Mouse (Mus musculus) stomach, postnatal 0 days (tissue): ENCODE data around the gene Usp35. TPM values are rescaled to one million over a fixed set of nuclear protein-coding genes. Genes with fewer than 3 reads are reported as not detected.

Experiments used
- ATAC-seq: fragments of 200-750 bp; cut with Nextera tagmentation; 2 replicates; pipeline ENCODE4 v1.8.0; 2017; ENCODE audit not compliant: low FRiP score, low TSS enrichment
- DNase-seq: peaks from one replicate; pipeline ENCODE4 v3.0.0-alpha.2; 2016; ENCODE audit warnings: low spot score
- H3K27ac ChIP-seq: fragments of 300-500 bp; sonication (generic); replicated peaks from 2 replicates; pipeline ENCODE4 v1.5.1; 2014; ENCODE audit warnings: mild to moderate bottlenecking, control low read depth
- H3K27me3 ChIP-seq: fragments of 300-500 bp; sonication (generic); 2 replicates; pipeline ENCODE4 v1.6.1; 2014; ENCODE audit warnings: low read length; ENCODE audit not compliant: control insufficient read depth, insufficient read depth
- H3K36me3 ChIP-seq: fragments of 300-500 bp; sonication (generic); 2 replicates; pipeline ENCODE4 v1.6.1; 2014; ENCODE audit warnings: low read length, mixed read lengths; ENCODE audit not compliant: control insufficient read depth, insufficient read depth
- H3K4me1 ChIP-seq: fragments of 300-500 bp; sonication (generic); replicated peaks from 2 replicates; pipeline ENCODE4 v1.6.1; 2014; ENCODE audit warnings: antibody characterized with exemption; ENCODE audit not compliant: control insufficient read depth, insufficient read depth
- H3K4me2 ChIP-seq: fragments of 300-500 bp; sonication (generic); replicated peaks from 2 replicates; pipeline ENCODE4 v1.6.1; 2014; ENCODE audit warnings: low read depth, mild to moderate bottlenecking, control low read depth, moderate library complexity
- H3K4me3 ChIP-seq: fragments of 300-500 bp; sonication (generic); 2 replicates; pipeline ENCODE4 v1.5.1; 2014; ENCODE audit warnings: low read depth, low read length, control low read depth
- H3K9ac ChIP-seq: fragments of 300-500 bp; sonication (generic); 2 replicates; pipeline ENCODE4 v1.6.1; 2014; ENCODE audit warnings: mild to moderate bottlenecking, low read length, control low read depth, mixed read lengths
- H3K9me3 ChIP-seq: fragments of 300-500 bp; sonication (generic); 2 replicates; pipeline ENCODE4 v1.6.1; 2016; ENCODE audit warnings: low read length; ENCODE audit not compliant: control insufficient read depth
- CTCF ChIP-seq: IDR thresholded peaks from 2 replicates; pipeline ENCODE4 v1.5.1; 2016; ENCODE audit warnings: antibody characterized with exemption, low read depth, mild to moderate bottlenecking, moderate library complexity
- EP300 ChIP-seq: optimal IDR thresholded peaks from 2 replicates; pipeline ENCODE3; 2016; ENCODE audit warnings: antibody characterized with exemption
- WGBS: fragments of 180-500 bp; shearing (Covaris S2); extraction: QIAGEN DNeasy Blood & Tissue Kit; methylation state at CpG from one replicate; pipeline ENCODE4 v1.1.7; 2014; 5-methylcytosine and 5-hydroxymethylcytosine counted together
- polyA plus RNA-seq: library from polyadenylated mRNA; unstranded; fragments of >200 nt; fragmentation: Nextera tagmentation; extraction: Ambion mirVana; gene quantifications from 2 replicates; pipeline ENCODE4 v1.2.1, GENCODE M21; 2015

Usp35 gene
- polyA plus RNA-seq, 1 experiment from 2014 or later = 0.62 TPM

GRCm38 (mm10) chr7:97298279-97298678 is 33.5 kb downstream of the Usp35 start:
- Histone ChIP-seq H3K27ac (no peak overlapping the region), H3K9me3 (no peaks in the 10 kb centered on the region), H3K4me2 (no peak overlapping the region), H3K4me3 (no peak overlapping the region), H3K4me1 (no peaks in the 10 kb centered on the region), H3K36me3 (no peaks in the 10 kb centered on the region; the same call in 1 of the 2 replicates), H3K9ac (no peak overlapping the region), H3K27me3 (no peaks in the 10 kb centered on the region)
- ATAC-seq (no peak), DNase-seq (no peak)
- 92% methylated on average over 2 of the region's 2 CpGs for WGBS
- TF ChIP-seq CTCF (no peak), EP300 (no peak)

DNA sequence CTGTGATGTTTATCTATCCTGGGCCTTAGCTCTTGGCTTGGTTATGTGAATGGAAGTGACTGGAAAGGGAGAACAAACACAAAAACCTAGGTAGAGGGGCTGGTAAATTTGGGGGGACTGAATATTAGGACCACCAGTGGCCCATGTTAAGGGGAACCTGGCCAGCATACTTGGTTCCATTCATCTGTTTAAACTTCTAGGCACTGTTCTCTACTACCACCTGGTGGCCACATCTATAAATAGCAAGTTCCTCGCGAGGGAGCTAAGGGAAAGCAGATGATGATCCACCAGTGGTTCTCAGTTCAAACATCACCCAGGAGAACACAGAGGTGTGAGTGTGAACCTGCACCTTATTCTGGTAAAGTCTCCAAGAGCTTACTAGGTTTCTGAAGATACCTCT is 34.4 kb downstream of the Usp35 start:
- H3K4me1 ChIP-seq = no peaks in the 10 kb centered on the region
- DNase-seq (peak; percentile 46), ATAC-seq (peak; percentile 15; the same call in 1 of the 2 replicates)
- H3K4me3 ChIP-seq = no peak overlapping the region
- no peaks in the 10 kb centered on the region for H3K27me3 ChIP-seq
- H3K27ac ChIP-seq = no peak overlapping the region
- TF ChIP-seq CTCF = peak; percentile 94
- no peak for TF ChIP-seq EP300
- 0% methylated on average over 2 of the region's 2 CpGs for WGBS
- H3K9me3 ChIP-seq = no peaks in the 10 kb centered on the region
- no peaks in the 10 kb centered on the region; the same call in 1 of the 2 replicates for H3K36me3 ChIP-seq
- no peak overlapping the region for H3K4me2 ChIP-seq
- H3K9ac ChIP-seq = no peak overlapping the region

GRCm38 (mm10) chr7:97296986-97297385 is 34.8 kb downstream of the Usp35 start:
- Histone ChIP-seq H3K4me1 (no peaks in the 10 kb centered on the region), H3K9me3 (no peaks in the 10 kb centered on the region), H3K27me3 (no peaks in the 10 kb centered on the region), H3K27ac (no peak overlapping the region), H3K9ac (no peak overlapping the region), H3K4me3 (no peak overlapping the region), H3K36me3 (no peaks in the 10 kb centered on the region; the same call in 1 of the 2 replicates), H3K4me2 (no peak overlapping the region)
- TF ChIP-seq CTCF = no peak
- DNase-seq (no peak), ATAC-seq (no peak)
- 54% methylated on average over 2 of the region's 2 CpGs for WGBS

GRCm38 (mm10) chr7:97271068-97271467 is 60.8 kb downstream of the Usp35 start:
- H3K4me2 ChIP-seq = no peak overlapping the region
- ATAC-seq = no peak
- WGBS = 81% methylated on average over 1 of the region's 1 CpGs
- H3K4me1 ChIP-seq = no peaks in the 10 kb centered on the region
- H3K4me3 ChIP-seq = no peak overlapping the region
- H3K36me3 ChIP-seq = no peaks in the 10 kb centered on the region
- H3K27me3 ChIP-seq = no peaks in the 10 kb centered on the region
- no peaks in the 10 kb centered on the region for H3K9me3 ChIP-seq
- no peak overlapping the region for H3K9ac ChIP-seq
- TF ChIP-seq EP300 = no peak
- TF ChIP-seq CTCF = no peak
- no peak overlapping the region for H3K27ac ChIP-seq
- no peak for DNase-seq

- Histone ChIP-seq H3K9me3 (no peaks in the 10 kb centered on the region), H3K36me3 (no peaks in the 10 kb centered on the region), H3K27ac (no peak overlapping the region), H3K4me3 (no peak overlapping the region), H3K27me3 (no peaks in the 10 kb centered on the region), H3K9ac (no peak overlapping the region), H3K4me1 (no peaks in the 10 kb centered on the region), H3K4me2 (no peak overlapping the region)
- no peak for DNase-seq
- ATAC-seq = no peak
- TF ChIP-seq EP300 = no peak
- TF ChIP-seq CTCF = no peak
These were observed 61.5 kb downstream of the Usp35 start for GRCm38 (mm10) chr7:97270367-97270766.

DNA sequence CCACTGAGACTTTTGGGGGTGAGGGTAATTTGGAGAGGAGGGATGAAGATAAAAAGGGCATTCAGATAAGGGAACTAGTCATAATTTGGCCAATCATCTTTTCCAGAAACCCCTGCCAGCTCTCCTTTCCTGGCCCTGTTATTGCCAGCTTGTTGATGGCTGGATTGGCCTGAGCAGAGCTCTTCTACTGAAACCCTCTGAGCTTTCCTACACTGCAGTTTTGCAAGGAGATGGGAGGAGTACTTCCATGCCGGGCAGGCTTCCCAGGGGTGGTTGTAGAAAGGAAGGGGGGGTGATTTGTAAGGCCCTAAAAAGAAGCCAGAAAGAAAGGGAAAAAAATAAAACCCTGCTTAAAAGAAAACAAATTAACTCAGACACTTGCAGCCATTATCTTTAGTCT is 69.3 kb downstream of the Usp35 start:
- no peaks in the 10 kb centered on the region for H3K27me3 ChIP-seq
- H3K4me2 ChIP-seq = no peak overlapping the region
- WGBS = 36% methylated on average over 1 of the region's 1 CpGs
- DNase-seq (no peak), ATAC-seq (no peak)
- no peaks in the 10 kb centered on the region for H3K36me3 ChIP-seq
- TF ChIP-seq CTCF (no peak), EP300 (no peak)
- H3K9me3 ChIP-seq = no peaks in the 10 kb centered on the region
- no peak overlapping the region for H3K9ac ChIP-seq
- no peaks in the 10 kb centered on the region for H3K4me1 ChIP-seq
- H3K27ac ChIP-seq = no peak overlapping the region
- H3K4me3 ChIP-seq = no peak overlapping the region

Other genes starting within 250 kb of the Usp35 start
- 2.0 TPM in 2 replicates for gene Kctd21, start 307 bp upstream of the Usp35 start, polyA plus RNA-seq
- gene Alg8, start 39.6 kb upstream of the Usp35 start, polyA plus RNA-seq = 14.6 and 15.3 TPM in 2 replicates
- 415 and 439 TPM in 2 replicates for gene Ndufc2, start 68.0 kb upstream of the Usp35 start, polyA plus RNA-seq
- gene Thrsp, start 85.7 kb upstream of the Usp35 start, polyA plus RNA-seq = 1.4 and 1.5 TPM in 2 replicates
- gene Kctd14, start 119.3 kb upstream of the Usp35 start, polyA plus RNA-seq = 32.4 and 33.2 TPM in 2 replicates
- gene Ints4, start 148.9 kb upstream of the Usp35 start, polyA plus RNA-seq = 21.9 and 26.7 TPM in 2 replicates
- 43.4 and 47.2 TPM in 2 replicates for gene Aamdc, start 247.5 kb upstream of the Usp35 start, polyA plus RNA-seq
- gene Rsf1, start 247.9 kb upstream of the Usp35 start, polyA plus RNA-seq = 9.9 and 10.0 TPM in 2 replicates